Mouse (Mus musculus) heart, postnatal 25 days (tissue): ENCODE results near the gene Tomm40l. TPM values are rescaled to one million over a fixed set of nuclear protein-coding genes. Genes with fewer than 3 reads are reported as not detected.
"Not testable (repeated sequence)": the region's sequence is repeated elsewhere in the genome, so short reads cannot be mapped to it uniquely, and the experiment has no call there.

Experiments
- DNase-seq: peaks from one replicate; pipeline ENCODE4 v3.0.0; 2022; ENCODE audit warnings: low spot score
- intact Hi-C: fragments of 180-260 bp; cut with DNase I; formaldehyde crosslinking; loops from one replicate; pipeline ENCODE4 v1.15.1; 2025
- total RNA-seq, 2 experiments: library from RNA; stranded (reverse); gene quantifications; 2 replicates each; pipeline ENCODE4 v1.2.3; 2021

Gene Tomm40l
- total RNA-seq, 2 experiments from 2014 or later, result 88.9 to 101 TPM

GRCm38 (mm10) chr1:171251594-171252324 lies 29.4 kb upstream of the Tomm40l start:
- intact Hi-C loops, result no loop called here
- no peak for DNase-seq

- intact Hi-C loops, result no loop called here
Measured at GRCm38 (mm10) chr1:171250680-171251593, 28.6 kb upstream of the Tomm40l start, which contains the start of gene Ndufs2. Ndufs2 (minus strand) TSS chr1:171251388.

GRCm38 (mm10) chr1:171249913-171250600 lies 27.7 kb upstream of the Tomm40l start, which contains the start of gene Adamts4:
Adamts4 (plus strand) TSS chr1:171250421.
- intact Hi-C loops, result no loop called here

More at GRCm38 (mm10) chr1:171250680-171251593, 28.6 kb upstream of the Tomm40l start, which contains the start of gene Ndufs2:
- DNase-seq, result no peak

GRCm38 (mm10) chr1:171248386-171249226 lies 26.3 kb upstream of the Tomm40l start:
- intact Hi-C loops, result no loop called here

More at GRCm38 (mm10) chr1:171249913-171250600, 27.7 kb upstream of the Tomm40l start, which contains the start of gene Adamts4:
- peak; percentile 25 for DNase-seq

GRCm38 (mm10) chr1:171247916-171248315 lies 25.6 kb upstream of the Tomm40l start:
- no peak for DNase-seq
- intact Hi-C loops, result loop anchor here (2.0 kb wide), 1 partner anchor 33 kb away; the partner anchor contains the start of gene Ppox

More at GRCm38 (mm10) chr1:171248386-171249226, 26.3 kb upstream of the Tomm40l start:
- DNase-seq, result no peak

- DNase-seq, result no peak
- intact Hi-C loops, result loop anchor here (2.0 kb wide), 1 partner anchor 33 kb away; the partner anchor contains the start of gene Ppox
Measured at GRCm38 (mm10) chr1:171247453-171247841, 25.1 kb upstream of the Tomm40l start.

GRCm38 (mm10) chr1:171246709-171247452 lies 24.6 kb upstream of the Tomm40l start:
- intact Hi-C loops, result loop anchor here (2.0 kb wide), 1 partner anchor 34 kb away; the partner anchor contains the start of gene Ppox

GRCm38 (mm10) chr1:171245353-171245752 lies 23.0 kb upstream of the Tomm40l start:
- DNase-seq, result no peak
- intact Hi-C loops, result no loop called here

More at GRCm38 (mm10) chr1:171246709-171247452, 24.6 kb upstream of the Tomm40l start:
- DNase-seq, result peak; percentile 96

GRCm38 (mm10) chr1:171241952-171242351 lies 19.6 kb upstream of the Tomm40l start:
- intact Hi-C loops, DNase-seq: not testable (repeated sequence)

GRCm38 (mm10) chr1:171240911-171241310 lies 18.6 kb upstream of the Tomm40l start:
- DNase-seq, result no peak
- intact Hi-C loops, result no loop called here

- peak; percentile 46 for DNase-seq
- intact Hi-C loops, result no loop called here
Measured at GRCm38 (mm10) chr1:171239992-171240744, 17.9 kb upstream of the Tomm40l start.

- no peak for DNase-seq
- intact Hi-C loops, result no loop called here
Measured at GRCm38 (mm10) chr1:171238463-171238862, 16.1 kb upstream of the Tomm40l start.

GRCm38 (mm10) chr1:171237438-171237837 lies 15.1 kb upstream of the Tomm40l start:
- no peak for DNase-seq
- intact Hi-C loops, result no loop called here

- intact Hi-C loops, result no loop called here
- DNase-seq, result no peak
Measured at GRCm38 (mm10) chr1:171235791-171236190, 13.5 kb upstream of the Tomm40l start.

GRCm38 (mm10) chr1:171234538-171234937 lies 12.2 kb upstream of the Tomm40l start:
- intact Hi-C loops, result no loop called here
- DNase-seq, result no peak

GRCm38 (mm10) chr1:171234126-171234525 lies 11.8 kb upstream of the Tomm40l start, which contains the start of gene Fcer1g:
Fcer1g (minus strand) TSS chr1:171234365.
- DNase-seq, result no peak
- intact Hi-C loops, result no loop called here
